Mouse (Mus musculus) liver, embryonic 13.5 days (tissue): ENCODE results near the gene Lnx1. TPM values are rescaled to one million over a fixed set of nuclear protein-coding genes. Genes with fewer than 3 reads are reported as not detected.

Experiments used
- ATAC-seq: fragments of 200-750 bp; cut with Nextera tagmentation; 2 replicates; pipeline ENCODE4 v1.8.0; 2017; ENCODE audit warnings: low read depth, mild to moderate bottlenecking, moderate number of reproducible peaks, moderate library complexity
- DNase-seq: peaks from one replicate; pipeline ENCODE4 v3.0.0; 2022
- H3K27ac ChIP-seq: fragments of 300-500 bp; sonication (generic); 2 replicates; pipeline ENCODE4 v1.5.1; 2015; ENCODE audit warnings: moderate library complexity, mild to moderate bottlenecking, inconsistent platforms
- H3K27me3 ChIP-seq: fragments of 300-500 bp; sonication (generic); 2 replicates; pipeline ENCODE4 v1.6.1; 2015; ENCODE audit warnings: mild to moderate bottlenecking, inconsistent platforms
- H3K36me3 ChIP-seq: fragments of 300-500 bp; sonication (generic); 2 replicates; pipeline ENCODE4 v1.6.1; 2015; ENCODE audit warnings: mild to moderate bottlenecking, inconsistent platforms
- H3K4me1 ChIP-seq: fragments of 300-500 bp; sonication (generic); replicated peaks from 2 replicates; pipeline ENCODE4 v1.6.1; 2015; ENCODE audit warnings: inconsistent platforms
- H3K4me2 ChIP-seq: fragments of 300-500 bp; sonication (generic); 2 replicates; pipeline ENCODE4 v1.6.1; 2015; ENCODE audit warnings: inconsistent platforms, mild to moderate bottlenecking, moderate library complexity
- H3K4me3 ChIP-seq: fragments of 300-500 bp; sonication (generic); replicated peaks from 2 replicates; pipeline ENCODE4 v1.5.1; 2015; ENCODE audit warnings: mild to moderate bottlenecking, inconsistent platforms
- H3K9ac ChIP-seq: fragments of 300-500 bp; sonication (generic); 2 replicates; pipeline ENCODE4 v1.6.1; 2015; ENCODE audit warnings: mild to moderate bottlenecking, inconsistent platforms
- H3K9me3 ChIP-seq: fragments of 300-500 bp; sonication (generic); replicated peaks from 2 replicates; pipeline ENCODE4 v1.6.1; 2016; ENCODE audit warnings: inconsistent platforms
- WGBS: fragments of 180-500 bp; shearing (Covaris S2); methylation state at CpG from one replicate; pipeline ENCODE4 v1.1.7; 2015; ENCODE audit not compliant: insufficient replicate concordance; 5-methylcytosine and 5-hydroxymethylcytosine counted together
- polyA plus RNA-seq: library from polyadenylated mRNA; unstranded; fragments of >200 nt; fragmentation: Nextera tagmentation; extraction: Ambion mirVana; gene quantifications from 2 replicates; pipeline ENCODE4 v1.2.1, GENCODE M21; 2015

Lnx1 gene
- polyA plus RNA-seq, 1 experiment from 2014 or later, result 0.03 TPM

DNA sequence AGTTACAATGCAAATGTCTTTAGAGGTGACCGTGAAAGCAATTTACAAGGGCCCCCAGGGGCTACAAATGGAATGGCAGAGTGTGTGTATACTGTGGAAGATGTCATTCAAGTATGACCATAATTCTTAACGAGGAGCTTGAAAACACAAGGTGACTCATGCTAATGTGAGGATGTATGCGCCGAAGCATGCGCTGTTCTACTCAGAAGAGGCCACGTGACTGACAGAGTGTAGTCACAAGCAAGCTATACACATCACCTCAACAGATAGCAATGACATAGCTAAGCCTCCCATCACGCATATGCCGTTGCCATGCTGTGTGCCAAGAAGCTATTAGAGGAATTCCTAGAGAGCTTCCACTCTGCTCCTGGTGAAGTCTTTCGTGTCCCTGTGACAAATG is 5.2 kb downstream of the Lnx1 start:
- DNase-seq (no peak), ATAC-seq (no peak)
- Histone ChIP-seq H3K9me3 (no peaks in the 10 kb centered on the region), H3K4me1 (no peaks in the 10 kb centered on the region), H3K27me3 (no peaks in the 10 kb centered on the region), H3K4me2 (no peak overlapping the region), H3K4me3 (no peak overlapping the region), H3K9ac (no peak overlapping the region), H3K36me3 (no peaks in the 10 kb centered on the region), H3K27ac (no peak overlapping the region)
- WGBS, result 76% methylated on average over 9 of the region's 9 CpGs

DNA sequence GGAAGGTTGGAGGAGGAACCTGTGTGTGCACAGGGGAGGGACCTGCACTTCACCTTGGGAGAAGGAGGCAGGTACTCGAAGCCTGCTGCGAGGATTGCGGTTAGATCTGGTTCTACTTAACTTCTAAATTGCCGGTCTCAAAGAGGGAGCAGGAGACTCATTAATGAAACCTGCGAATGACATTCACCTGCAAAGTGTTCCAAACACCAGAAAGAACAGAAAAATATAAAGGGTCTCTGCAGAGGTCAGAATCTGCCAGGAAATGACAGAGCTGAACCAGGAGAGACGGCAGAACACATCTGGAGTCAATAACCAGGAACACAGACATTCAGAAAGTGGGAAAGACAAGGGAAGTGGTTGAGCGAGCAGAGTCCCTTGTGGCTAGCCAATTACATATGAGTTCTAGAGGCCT is 8.3 kb downstream of the Lnx1 start:
- no peak overlapping the region for H3K9ac ChIP-seq
- no peak overlapping the region for H3K4me3 ChIP-seq
- H3K9me3 ChIP-seq, result no peaks in the 10 kb centered on the region
- ATAC-seq, result no peak
- H3K27ac ChIP-seq, result no peak overlapping the region
- no peak for DNase-seq
- no peak overlapping the region for H3K4me2 ChIP-seq
- no peaks in the 10 kb centered on the region for H3K27me3 ChIP-seq
- H3K36me3 ChIP-seq, result no peaks in the 10 kb centered on the region
- H3K4me1 ChIP-seq, result no peaks in the 10 kb centered on the region
- WGBS, result 68% methylated on average over 7 of the region's 7 CpGs

- no peaks in the 10 kb centered on the region for H3K27me3 ChIP-seq
- ATAC-seq (no peak), DNase-seq (no peak)
- no peak overlapping the region for H3K4me3 ChIP-seq
- H3K9ac ChIP-seq, result no peak overlapping the region
- 42% methylated on average over 2 of the region's 2 CpGs for WGBS
- H3K9me3 ChIP-seq, result no peaks in the 10 kb centered on the region
- no peak overlapping the region for H3K4me2 ChIP-seq
- no peaks in the 10 kb centered on the region for H3K4me1 ChIP-seq
- no peak overlapping the region for H3K27ac ChIP-seq
- H3K36me3 ChIP-seq, result no peaks in the 10 kb centered on the region
Measured at GRCm38 (mm10) chr5:74693836-74694235, 8.9 kb downstream of the Lnx1 start.

DNA sequence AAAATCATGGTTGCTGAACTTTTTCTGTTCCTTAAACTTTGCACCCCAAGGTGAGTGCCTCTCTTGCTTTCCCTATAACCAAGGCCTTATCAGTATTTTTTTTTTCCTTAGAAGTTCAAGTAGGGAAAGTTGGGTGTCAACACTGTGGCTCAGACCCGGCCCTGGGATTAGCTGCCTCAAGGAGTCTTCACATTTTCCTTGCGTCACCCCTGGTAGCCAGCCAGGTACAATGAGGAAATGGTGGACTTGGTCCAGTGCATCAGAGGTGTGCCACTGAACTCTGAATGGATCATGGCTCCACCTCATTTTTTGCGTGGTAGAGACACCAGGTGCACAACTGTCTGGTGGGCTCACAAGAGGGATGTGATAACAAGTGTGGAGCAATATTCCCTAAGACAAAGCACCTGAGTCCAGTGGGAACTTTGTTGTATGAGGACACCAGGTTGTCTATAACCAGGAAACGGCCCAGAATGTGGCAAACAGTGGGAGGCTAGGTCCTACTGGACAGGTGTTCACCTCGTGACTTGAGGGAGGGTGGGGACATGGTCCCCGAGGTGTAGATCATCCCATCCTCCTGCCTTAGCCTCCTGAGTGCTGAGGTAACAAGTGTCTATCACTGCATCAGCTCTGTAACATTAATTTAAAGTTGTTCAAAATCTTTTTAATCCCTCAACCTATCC is 10.2 kb downstream of the Lnx1 start:
- Histone ChIP-seq H3K27ac (no peak overlapping the region), H3K4me3 (no peak overlapping the region), H3K9me3 (no peaks in the 10 kb centered on the region), H3K9ac (no peak overlapping the region), H3K36me3 (no peaks in the 10 kb centered on the region), H3K4me1 (no peaks in the 10 kb centered on the region), H3K27me3 (no peaks in the 10 kb centered on the region), H3K4me2 (no peak overlapping the region)
- ATAC-seq (no peak), DNase-seq (no peak)
- WGBS, result 55% methylated on average over 6 of the region's 6 CpGs

DNA sequence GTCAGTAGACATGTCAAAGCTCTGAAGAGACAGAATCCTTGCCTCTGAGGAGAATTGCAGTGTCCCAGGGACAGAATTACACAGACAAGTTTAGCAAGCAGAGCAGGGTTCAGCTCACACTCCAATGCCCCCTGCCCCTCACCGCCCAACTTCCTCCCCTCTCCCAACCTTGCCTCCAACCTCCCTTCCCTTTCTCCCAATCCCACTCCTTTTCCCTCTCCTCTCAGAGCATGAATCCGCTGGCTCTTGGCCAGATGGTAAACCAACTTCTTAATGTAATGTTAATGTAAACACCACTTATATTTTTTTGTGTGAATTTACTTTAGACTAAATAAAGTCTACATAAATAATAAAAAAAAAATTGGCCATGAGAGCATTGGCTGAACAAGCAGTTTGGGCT is 13.9 kb downstream of the Lnx1 start:
- no peak overlapping the region for H3K4me2 ChIP-seq
- H3K36me3 ChIP-seq, result no peaks in the 10 kb centered on the region
- no peak overlapping the region for H3K9ac ChIP-seq
- H3K27me3 ChIP-seq, result no peaks in the 10 kb centered on the region
- no peaks in the 10 kb centered on the region for H3K4me1 ChIP-seq
- H3K27ac ChIP-seq, result no peak overlapping the region
- 73% methylated on average over 2 of the region's 2 CpGs for WGBS
- no peak overlapping the region for H3K4me3 ChIP-seq
- no peak for DNase-seq
- ATAC-seq, result no peak
- no peaks in the 10 kb centered on the region for H3K9me3 ChIP-seq

DNA sequence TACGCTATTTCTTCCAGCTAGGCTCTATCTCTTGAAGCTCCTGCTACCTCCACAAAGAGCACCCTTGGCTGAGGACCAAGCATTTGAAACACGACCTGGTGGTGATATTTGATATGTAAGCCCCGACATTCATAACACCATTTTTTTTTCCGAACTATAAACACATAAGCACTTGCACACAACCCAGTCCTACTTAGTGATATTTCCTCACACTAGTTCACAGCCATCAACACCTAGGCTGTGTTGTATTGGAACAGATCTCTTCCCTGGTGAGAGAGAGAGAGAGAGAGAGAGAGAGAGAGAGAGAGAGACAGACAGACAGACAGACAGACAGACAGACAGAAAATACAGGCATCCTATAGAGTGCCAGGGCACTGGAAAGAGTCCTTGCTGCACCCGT is 17.8 kb downstream of the Lnx1 start:
- 58% methylated on average over 5 of the region's 5 CpGs for WGBS
- H3K4me1 ChIP-seq, result no peaks in the 10 kb centered on the region
- H3K27me3 ChIP-seq, result no peaks in the 10 kb centered on the region
- no peaks in the 10 kb centered on the region for H3K9me3 ChIP-seq
- no peak for ATAC-seq
- H3K36me3 ChIP-seq, result no peaks in the 10 kb centered on the region
- no peak overlapping the region for H3K27ac ChIP-seq
- H3K4me3 ChIP-seq, result no peak overlapping the region
- DNase-seq, result no peak
- H3K4me2 ChIP-seq, result no peak overlapping the region
- H3K9ac ChIP-seq, result no peak overlapping the region

GRCm38 (mm10) chr5:74683832-74684231 is 18.9 kb downstream of the Lnx1 start:
- DNase-seq (no peak), ATAC-seq (no peak)
- Histone ChIP-seq H3K9me3 (no peaks in the 10 kb centered on the region), H3K4me3 (no peak overlapping the region), H3K27me3 (no peaks in the 10 kb centered on the region), H3K4me1 (no peaks in the 10 kb centered on the region), H3K4me2 (no peak overlapping the region), H3K27ac (no peak overlapping the region), H3K36me3 (no peaks in the 10 kb centered on the region), H3K9ac (no peak overlapping the region)
- WGBS, result 45% methylated on average over 2 of the region's 2 CpGs

GRCm38 (mm10) chr5:74682735-74683134 is 20.0 kb downstream of the Lnx1 start:
- Histone ChIP-seq H3K4me3 (no peak overlapping the region), H3K36me3 (no peaks in the 10 kb centered on the region), H3K9ac (no peak overlapping the region), H3K4me1 (no peaks in the 10 kb centered on the region), H3K27me3 (no peaks in the 10 kb centered on the region), H3K27ac (no peak overlapping the region), H3K9me3 (no peaks in the 10 kb centered on the region), H3K4me2 (no peak overlapping the region)
- ATAC-seq (no peak), DNase-seq (no peak)
- 76% methylated on average over 1 of the region's 1 CpGs for WGBS

GRCm38 (mm10) chr5:74679631-74680030 is 23.1 kb downstream of the Lnx1 start:
- Histone ChIP-seq H3K4me2 (no peak overlapping the region), H3K27ac (no peak overlapping the region), H3K9ac (no peak overlapping the region), H3K4me3 (no peak overlapping the region), H3K36me3 (no peaks in the 10 kb centered on the region), H3K9me3 (no peaks in the 10 kb centered on the region), H3K27me3 (no peaks in the 10 kb centered on the region), H3K4me1 (no peaks in the 10 kb centered on the region)
- DNase-seq (no peak), ATAC-seq (no peak)
- WGBS, result 65% methylated on average over 7 of the region's 7 CpGs

DNA sequence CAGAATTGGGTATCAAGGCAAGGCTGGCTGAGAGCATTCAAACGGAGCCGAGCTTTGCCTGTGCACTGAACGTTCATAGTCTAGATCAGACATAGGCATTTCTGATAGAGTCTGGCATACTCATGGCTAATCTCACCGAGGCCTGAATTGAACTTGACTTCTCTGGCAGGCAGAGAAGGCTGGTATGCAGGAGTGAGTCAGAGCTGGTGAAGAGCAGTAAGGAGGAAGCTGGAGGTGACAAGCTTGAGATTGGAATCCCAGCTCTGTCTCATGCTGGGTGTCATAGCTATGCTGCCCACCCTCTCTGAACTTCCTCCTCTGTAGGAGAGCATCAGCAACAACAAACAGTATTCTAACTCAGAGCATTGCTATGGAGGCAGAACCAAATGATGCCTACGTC is 24.0 kb downstream of the Lnx1 start:
- H3K4me2 ChIP-seq, result no peak overlapping the region
- H3K4me3 ChIP-seq, result no peak overlapping the region
- ATAC-seq (no peak), DNase-seq (no peak)
- H3K36me3 ChIP-seq, result no peaks in the 10 kb centered on the region
- no peaks in the 10 kb centered on the region for H3K9me3 ChIP-seq
- 75% methylated on average over 5 of the region's 5 CpGs for WGBS
- no peak overlapping the region for H3K9ac ChIP-seq
- H3K27me3 ChIP-seq, result no peaks in the 10 kb centered on the region
- no peak overlapping the region for H3K27ac ChIP-seq
- H3K4me1 ChIP-seq, result no peaks in the 10 kb centered on the region

DNA sequence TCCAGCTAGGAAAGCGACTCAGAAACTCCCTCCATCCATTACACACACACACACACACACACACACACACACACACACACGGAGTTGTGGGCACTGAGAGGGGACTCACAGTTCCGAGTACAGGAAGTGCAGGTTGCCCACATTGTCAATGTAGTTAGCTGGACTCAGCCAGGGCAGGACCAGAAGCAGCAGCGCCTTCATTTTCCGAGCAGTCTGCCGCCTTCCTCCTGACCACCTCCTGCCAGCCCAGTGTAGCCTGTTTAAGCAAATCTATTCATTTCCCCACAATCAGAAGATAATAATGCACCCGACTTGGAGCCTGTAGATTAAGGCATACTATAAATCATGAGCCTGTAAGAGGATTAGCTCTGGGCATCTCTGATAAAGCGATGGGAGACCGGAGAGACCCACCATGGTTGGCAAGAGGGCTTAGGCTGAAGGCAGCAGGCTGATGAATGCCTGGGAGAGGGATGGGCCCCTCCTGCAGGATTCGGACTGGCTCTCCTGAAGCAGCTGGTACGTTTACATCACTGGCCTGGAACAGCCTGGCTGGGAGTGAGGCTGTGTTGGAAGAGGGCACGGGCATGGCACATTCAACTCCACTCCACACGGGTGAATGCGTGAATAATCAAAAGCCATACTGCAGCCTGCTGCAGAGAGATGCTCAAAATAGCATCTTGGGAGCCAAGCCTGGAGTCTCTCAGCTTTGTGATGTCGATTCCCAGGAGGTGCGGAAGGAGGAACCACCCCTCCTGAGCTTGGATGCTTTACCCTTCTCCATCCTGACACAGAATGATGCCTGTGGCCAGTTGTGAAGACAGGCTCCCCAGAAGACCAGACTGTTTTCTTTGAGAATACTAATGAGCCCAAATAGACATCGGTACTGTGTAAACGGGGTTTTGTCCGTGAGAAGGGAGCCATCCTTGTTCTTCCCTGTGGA is 25.0 kb downstream of the Lnx1 start:
- H3K27me3 ChIP-seq, result no peaks in the 10 kb centered on the region
- no peaks in the 10 kb centered on the region for H3K9me3 ChIP-seq
- no peaks in the 10 kb centered on the region for H3K36me3 ChIP-seq
- H3K4me2 ChIP-seq, result no peak overlapping the region
- H3K4me1 ChIP-seq, result no peaks in the 10 kb centered on the region
- no peak overlapping the region for H3K27ac ChIP-seq
- no peak overlapping the region for H3K4me3 ChIP-seq
- H3K9ac ChIP-seq, result no peak overlapping the region
- ATAC-seq (no peak), DNase-seq (no peak)
- WGBS, result 55% methylated on average over 19 of the region's 19 CpGs

- no peak overlapping the region for H3K9ac ChIP-seq
- no peak for ATAC-seq
- WGBS, result 61% methylated on average over 5 of the region's 5 CpGs
Measured at GRCm38 (mm10) chr5:74672556-74672955, 30.2 kb downstream of the Lnx1 start.

More at GRCm38 (mm10) chr5:74672556-74672955, 30.2 kb downstream of the Lnx1 start:
- H3K27me3 ChIP-seq, result no peaks in the 10 kb centered on the region
- no peaks in the 10 kb centered on the region for H3K4me1 ChIP-seq
- no peak overlapping the region for H3K27ac ChIP-seq
- H3K9me3 ChIP-seq, result no peaks in the 10 kb centered on the region
- no peak overlapping the region for H3K4me2 ChIP-seq
- DNase-seq, result no peak
- no peak overlapping the region for H3K4me3 ChIP-seq
- H3K36me3 ChIP-seq, result no peaks in the 10 kb centered on the region
